Mouse (Mus musculus): ENCODE results near the gene Hadhb.
"Not testable (repeated sequence)": the region's sequence is repeated elsewhere in the genome, so short reads cannot be mapped to it uniquely, and the experiment has no call there.

Hadhb gene

DNA sequence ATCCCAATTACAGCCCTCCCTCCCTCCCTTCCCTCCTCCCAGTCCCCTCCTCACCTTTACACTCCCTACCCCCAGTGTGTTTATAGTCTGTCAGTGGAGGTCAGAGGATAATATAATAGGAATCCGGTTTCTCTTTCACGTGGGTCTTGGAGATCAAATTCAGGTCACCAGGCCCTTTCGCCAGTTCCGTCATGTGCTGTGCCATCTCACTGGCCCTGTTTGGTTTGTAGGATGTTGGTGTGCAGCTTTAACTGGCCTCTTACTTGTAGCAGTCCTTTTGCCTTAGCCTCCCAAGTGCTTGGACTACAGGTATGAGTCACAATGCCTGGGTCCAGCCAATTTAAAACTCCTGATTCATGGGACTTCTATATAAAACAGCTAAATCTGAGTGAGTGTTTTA, 20.8 kb downstream of the Hadhb start:
- no peak for DNase-seq (ENCODE audit: extremely low spot score)

DNA sequence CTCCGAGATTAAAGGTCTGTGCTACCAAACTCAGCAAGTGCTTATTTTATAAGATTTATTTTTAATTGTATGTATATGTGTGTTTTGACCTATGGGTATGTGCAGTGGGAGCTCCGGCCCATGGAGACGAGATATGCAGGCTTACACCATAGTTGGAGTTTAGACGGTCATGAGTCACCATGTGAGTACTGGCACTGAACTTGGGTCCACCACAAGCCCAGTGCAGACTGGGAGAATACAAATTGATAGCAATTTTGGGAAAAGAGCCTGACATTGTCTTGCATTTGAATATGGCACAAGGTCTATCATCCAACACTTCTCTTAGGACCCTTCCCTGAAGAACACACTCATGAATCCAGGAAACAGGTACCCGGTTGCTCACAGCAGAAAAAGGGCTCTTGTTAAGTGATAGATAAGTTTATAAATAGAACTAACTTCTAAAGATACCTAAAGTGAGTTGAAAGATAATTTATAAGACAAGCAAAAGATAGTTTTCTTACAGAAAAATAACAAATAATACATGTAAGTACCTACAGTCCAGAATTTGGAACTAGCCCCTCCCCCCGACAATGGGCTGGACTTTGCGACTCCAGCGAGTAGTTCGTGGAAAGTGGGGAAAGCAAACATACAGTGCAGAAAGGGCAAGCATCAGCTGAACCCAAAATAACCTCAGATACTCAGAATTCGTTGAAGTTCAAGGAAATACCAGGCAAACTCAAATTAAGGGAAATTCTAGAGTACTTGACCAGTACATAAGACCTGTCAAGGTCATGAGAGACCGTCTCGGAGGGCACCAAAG, 32.8 kb downstream of the Hadhb start:
- no peak for DNase-seq (ENCODE audit: extremely low spot score)

DNA sequence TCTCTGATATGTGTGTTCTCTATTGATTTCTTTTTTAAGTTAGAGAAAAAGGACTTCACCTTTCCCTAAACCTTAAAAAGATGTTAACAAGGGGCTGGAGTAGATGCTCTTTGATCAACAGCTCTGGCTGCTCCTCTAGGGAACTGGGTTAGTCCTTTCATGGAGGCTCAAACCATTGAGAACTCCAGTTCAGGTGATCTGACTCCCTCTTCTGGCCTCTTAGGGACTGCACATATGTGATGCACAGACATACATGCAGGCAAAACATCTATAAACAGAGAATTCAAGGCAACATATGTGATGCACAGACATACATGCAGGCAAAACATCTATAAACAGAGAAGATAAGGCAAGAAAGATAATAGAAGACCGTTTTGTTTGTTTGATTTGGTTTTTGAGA, 37.4 kb downstream of the Hadhb start:
- no peak for DNase-seq (ENCODE audit: extremely low spot score)

DNA sequence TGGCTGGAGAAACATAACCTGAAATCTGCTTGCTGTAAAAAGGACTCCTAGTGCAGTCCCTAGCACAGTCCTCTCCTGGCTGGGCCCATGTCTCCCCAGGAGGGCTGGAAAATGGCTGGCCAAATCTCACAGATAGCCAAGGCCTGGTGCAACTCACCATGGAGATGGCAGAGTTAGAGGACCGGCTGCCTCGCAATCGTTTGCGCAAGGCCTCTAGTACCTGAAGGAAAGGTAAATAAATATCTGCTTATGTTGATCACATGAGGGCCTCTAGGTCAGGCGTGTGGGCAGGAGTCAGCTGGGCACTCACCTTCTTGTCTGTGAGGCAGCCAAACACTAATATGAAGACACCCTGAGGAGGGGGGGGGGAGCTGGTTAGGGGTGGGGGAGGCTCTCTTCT, 40.3 kb downstream of the Hadhb start:
- DNase-seq (ENCODE audit: extremely low spot score) = no peak

DNA sequence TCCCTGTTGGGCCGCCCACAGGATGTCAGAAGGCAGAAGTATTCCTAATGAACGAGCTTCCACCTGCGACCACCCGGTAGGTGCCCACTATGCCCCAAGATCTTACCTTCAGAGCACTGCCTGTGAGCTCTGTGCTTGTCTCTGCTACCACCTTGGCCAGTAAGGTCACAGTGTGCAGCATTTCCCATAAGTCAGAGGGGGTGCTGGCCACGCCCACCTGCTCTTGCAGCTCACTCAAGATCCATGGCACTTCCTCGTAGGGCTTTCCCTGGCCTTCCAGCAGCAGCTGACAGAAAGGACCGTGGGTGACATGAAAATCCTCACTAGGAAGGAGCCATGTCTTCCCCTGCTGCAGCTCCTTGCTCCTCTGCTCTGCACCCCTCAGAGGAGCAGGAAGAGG, 43.2 kb downstream of the Hadhb start:
- no peak for DNase-seq (ENCODE audit: extremely low spot score)

DNA sequence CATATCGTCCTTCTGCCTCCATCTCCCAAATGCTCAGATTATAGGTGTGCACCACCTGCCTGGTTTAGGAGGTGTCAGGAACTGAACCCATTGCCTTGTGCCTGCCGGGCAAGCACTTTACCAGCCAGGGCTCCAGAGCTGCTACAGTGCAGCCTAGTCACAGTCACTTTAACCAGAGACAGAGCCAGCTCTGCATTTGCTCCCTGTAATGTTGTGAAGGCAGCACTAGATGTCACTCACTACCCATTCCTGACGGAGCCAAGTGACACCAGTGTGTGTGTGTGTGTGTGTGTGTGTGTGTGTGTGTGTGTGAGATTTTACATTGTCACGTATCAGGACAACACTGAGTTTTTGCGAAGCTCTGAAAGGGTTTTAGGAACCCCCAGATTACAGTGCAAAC, 46.5 kb downstream of the Hadhb start:
- DNase-seq (ENCODE audit: extremely low spot score) = peak; percentile 8

DNA sequence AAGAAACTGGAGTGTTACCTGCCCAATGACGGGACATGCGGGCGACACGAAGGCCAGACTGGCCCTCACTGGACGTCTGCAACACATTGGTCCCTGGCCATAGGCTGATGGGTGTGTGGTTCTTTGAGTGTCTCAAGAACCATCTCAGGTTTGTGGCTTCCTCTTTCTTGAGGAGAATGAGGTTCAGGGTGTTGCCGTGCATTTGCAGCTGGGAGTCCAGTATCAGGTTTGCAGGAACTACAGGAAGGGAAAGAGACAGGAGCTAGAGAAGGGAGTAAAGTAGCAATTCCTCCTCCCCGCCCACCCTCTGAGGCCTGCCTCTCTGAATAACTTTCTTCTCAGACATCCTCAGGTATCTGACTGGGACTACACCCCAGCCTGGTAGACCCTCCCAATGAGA, 47.2 kb downstream of the Hadhb start:
- no peak for DNase-seq (ENCODE audit: extremely low spot score)

DNA sequence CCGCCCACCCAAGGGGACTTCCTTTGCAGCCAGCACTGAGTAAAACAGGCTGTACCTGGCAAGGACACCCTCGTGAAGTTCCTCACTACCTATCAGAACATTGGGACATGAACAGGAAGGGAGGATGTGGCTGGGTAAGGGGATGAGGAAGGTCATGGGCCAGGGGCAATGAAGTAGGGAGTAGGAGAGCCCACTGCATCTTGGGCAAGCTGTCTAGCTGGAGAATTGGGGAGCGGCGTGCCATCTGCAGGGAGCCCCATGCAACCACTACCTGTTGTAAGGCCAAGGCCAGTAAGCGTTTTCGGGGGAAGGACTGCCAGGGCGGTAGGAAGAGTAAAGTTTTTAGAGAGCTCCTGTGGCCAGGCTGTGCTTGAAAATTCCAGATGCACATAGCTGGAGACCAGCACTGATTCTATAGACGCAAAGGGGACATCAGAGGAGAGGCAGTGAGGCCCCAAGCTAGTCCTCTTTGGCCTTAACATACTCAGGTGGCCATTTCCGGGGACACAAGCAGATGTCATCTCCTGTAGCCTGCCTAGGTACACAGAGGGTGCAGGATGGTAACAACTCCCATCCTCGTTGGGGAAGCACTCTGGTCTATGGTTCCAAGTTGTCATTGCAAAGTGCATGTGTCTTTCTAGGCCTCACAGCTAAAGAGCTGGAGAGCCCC, 48.3 kb downstream of the Hadhb start:
- no peak for DNase-seq (ENCODE audit: extremely low spot score)

DNA sequence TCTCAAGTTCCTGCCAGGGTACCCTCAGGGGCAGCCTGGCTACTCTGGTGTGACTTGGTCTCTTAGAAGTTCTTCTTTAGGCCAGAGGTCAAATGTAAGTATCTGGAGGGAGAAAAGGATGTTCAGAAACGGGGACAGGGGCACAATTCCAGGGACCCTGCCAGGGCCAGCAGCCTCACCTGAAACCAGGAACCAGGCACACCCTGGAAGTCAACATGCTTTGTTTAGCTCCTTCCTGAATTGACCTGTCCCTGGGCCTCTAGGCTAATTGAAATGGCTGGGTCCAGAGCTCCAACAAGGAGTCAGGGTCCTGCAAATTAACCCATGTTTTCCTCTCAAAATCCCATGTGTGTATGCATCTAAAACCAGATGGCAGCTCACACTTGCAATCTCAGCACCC, 49.4 kb downstream of the Hadhb start:
- DNase-seq (ENCODE audit: extremely low spot score) = no peak

DNA sequence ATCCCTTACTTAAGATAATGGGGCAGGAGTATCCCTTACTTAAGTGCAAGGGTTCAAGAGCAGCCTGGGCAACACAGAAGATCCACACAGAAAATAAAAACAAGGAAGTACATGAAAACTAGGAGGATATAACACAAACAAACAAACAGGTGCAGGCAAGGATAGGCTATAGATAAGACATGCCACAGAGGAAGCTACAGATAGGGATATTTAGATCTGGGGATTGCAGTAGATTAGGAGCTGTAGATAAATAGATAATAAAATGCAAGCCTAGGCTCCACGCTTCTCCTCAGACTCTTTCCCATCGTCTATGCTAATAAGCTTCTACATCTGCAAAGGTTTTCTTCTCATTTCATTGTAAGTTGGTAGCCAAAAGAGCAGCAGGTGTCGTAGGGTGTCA, 50.0 kb downstream of the Hadhb start:
- no peak for DNase-seq (ENCODE audit: extremely low spot score)

DNA sequence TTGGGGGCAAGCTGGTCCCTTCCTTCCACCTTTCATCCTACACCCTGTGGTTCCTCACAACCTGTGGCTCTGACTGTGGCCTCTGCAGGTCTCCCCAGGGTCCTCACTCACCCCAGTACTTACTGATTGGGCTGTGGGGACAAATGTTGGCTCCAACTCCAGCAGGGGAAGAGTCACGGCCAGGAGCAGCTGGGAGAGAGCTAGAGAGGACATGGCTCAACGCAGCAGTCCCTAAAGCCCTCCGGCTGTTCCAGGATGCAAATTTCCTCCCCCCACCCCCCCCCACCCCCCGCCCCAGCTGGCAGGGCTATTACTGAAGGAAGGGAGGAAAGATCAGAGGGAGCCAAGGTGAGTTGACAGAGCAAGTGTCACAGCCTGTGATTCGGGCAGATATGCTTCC, 50.4 kb downstream of the Hadhb start, which contains the start of gene Adgrf3:
Adgrf3 (minus strand) TSS at position 230 of the 400 bp plus-strand sequence.
- DNase-seq (ENCODE audit: extremely low spot score) = no peak

DNA sequence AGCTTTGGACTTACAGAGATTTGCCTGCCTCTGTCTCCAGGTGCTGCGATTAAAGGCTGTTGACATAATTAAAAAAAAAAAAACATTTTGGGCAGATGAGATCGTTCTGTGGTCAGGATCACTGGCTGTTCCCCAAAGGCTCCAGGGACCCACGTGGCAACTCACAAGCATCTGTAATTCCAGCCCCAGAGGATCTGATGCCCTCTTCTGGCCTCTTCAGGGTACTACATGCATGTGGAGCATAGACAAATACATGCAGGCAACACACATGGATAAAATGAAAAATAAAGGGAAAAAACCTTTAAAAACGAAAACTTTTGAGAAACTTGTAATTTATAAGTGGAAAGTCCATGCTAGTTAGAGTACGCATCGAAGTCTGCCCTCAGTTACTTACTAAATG, 52.2 kb downstream of the Hadhb start:
- DNase-seq (ENCODE audit: extremely low spot score) = peak; percentile 29

DNA sequence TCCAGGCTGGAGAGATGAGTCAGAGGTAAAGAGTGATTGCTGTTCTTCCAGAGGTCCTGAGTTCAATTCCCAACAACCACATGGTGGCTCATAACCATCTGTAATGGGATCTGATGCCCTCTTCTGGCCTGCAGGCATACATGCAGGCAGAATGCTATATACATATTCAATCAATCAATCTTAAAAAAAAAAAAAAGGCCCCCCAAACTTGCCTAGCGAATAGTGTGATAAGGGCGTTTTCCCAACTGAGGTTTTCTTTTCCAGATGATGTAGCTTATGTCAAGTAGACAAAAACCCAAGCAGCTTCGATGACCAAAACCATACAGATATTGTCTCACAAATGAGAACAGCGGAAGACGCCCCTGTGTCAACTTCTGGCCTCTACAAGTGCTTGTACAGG, 55.7 kb downstream of the Hadhb start:
- DNase-seq (ENCODE audit: extremely low spot score) = not testable (repeated sequence)

DNA sequence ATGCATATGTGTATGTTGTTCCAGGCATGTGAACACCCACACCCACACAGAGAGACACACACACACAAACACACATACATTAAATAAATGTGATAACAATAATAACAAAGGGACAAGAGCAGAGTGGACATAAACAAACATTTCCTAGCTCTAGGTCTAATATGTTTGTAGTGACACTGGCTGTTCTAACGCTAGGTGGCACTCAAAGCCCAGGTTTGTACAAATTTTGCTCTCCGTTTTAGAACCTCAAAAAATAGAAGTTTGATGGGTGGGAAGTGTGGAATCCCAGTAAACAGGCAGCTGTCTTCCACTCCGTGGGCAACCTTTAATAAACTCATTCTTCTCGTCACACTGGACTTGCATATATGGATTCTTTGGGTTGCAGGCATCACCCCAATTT, 59.8 kb downstream of the Hadhb start:
- peak; percentile 56 for DNase-seq (ENCODE audit: extremely low spot score)

DNA sequence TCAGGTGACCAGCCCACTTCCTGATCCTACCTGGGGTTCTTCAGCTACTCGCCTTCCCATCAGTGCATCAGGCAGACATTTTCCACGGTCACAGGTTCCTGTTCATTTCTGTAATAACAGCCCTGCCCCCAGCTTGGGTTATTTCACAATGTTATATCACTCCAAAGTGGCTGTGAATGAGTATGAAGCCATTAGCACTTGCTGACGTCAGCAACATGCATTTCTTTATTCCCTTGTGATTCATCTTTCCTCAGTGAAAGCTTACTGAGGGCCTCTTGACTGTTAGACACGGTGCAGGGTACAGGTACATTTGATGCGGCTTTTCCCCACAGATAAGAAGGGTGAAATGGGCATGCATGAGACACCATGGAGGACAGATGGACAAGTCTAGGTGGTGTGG, 60.9 kb downstream of the Hadhb start:
- no peak for DNase-seq (ENCODE audit: extremely low spot score)

DNA sequence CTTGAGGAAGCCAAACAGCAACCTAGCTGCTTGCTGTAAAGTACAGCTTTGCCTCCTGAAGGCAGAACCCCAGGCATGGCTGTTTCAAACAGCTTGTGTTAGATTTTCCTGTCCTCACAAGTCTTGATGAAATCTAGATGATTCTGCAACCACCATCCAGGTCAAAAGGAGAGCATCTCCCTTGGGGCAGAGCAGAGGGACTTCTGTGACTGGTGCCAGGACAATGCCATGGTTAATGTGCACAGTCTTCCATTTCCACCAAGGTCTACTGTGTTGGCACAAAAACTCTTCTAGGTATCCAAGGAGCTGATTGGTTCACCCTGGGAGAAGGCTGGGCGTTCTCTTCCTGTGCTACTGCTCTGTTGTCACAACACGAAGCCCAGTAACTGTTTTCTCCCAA, 64.7 kb downstream of the Hadhb start:
- no peak for DNase-seq (ENCODE audit: extremely low spot score)

DNA sequence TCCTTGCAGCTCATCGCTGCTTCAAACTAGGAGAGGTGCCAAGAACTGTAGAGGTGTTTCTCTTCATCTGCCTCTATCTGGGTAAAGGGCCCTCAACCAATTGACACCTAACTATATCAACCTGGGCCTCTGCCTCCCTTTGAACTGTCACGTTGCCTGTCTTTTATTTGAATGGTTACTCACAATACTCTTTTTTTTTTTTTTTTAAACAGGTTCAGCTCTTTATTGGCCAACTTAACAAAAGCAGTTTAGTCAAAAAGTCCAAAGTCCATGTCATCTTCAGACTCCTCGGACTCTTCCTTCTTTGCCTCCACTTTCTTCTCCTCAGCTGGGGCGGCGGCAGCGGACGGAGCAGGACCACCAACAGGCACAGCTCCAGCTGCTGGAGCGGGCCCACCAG, 65.6 kb downstream of the Hadhb start:
- no peak for DNase-seq (ENCODE audit: extremely low spot score)

DNA sequence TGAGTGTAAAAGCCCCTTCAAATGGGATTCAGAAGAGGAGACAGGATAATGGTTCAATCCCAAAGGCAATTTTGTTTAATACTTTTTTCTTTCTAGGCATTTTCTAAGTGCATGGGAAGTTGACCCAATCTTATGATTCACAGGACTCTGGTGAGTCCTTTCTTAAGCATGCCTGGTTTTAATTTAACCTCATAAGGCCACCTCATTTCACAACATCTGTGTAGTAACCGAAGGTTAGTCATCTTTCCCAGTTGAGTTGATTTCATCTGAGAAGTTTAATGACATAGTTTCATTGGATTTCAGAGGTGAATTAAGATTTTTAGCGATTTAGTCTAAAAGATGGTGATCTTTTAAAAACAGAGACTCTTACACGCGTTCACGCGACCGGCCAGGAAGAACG, 67.6 kb downstream of the Hadhb start:
- no peak for DNase-seq (ENCODE audit: extremely low spot score)

DNA sequence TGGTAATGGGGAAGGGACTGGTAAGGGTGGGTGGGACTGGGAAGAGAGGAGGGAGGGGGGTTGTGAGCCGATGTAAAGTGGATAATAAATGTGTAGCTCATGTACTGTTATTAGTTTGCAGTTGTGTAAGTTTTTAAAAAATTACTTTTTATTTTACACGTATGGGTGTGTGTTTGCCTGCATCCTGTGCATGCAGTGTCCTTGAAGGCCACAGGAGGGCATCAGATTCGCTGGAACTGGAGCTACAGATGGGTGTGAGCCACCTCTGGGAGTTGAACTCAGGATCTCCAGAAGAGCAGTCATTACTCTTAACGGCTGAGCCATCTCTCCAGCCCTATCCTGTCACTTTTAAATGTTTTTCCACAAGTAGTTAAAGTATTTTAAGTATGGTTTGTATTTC, 75.9 kb downstream of the Hadhb start:
- DNase-seq (ENCODE audit: extremely low spot score) = no peak

DNA sequence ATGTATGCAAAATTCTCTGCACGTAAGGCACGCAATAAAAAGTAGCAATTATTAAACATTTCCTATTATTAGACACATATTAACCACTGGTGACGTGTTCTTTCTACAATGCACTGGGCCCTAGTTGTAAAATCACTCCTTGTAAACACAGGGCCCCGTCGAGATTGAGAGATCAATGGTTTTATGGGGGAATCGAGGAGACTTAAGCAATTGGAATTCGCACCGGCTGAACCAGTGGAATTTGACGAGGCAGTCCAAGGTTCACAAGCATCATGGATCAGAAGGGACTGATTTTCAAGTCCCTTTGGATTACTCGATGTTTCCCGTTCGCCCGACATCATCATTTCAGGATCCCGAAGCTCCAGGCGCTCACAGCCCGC, 76.8 kb downstream of the Hadhb start:
- no peak for DNase-seq (ENCODE audit: extremely low spot score)

DNA sequence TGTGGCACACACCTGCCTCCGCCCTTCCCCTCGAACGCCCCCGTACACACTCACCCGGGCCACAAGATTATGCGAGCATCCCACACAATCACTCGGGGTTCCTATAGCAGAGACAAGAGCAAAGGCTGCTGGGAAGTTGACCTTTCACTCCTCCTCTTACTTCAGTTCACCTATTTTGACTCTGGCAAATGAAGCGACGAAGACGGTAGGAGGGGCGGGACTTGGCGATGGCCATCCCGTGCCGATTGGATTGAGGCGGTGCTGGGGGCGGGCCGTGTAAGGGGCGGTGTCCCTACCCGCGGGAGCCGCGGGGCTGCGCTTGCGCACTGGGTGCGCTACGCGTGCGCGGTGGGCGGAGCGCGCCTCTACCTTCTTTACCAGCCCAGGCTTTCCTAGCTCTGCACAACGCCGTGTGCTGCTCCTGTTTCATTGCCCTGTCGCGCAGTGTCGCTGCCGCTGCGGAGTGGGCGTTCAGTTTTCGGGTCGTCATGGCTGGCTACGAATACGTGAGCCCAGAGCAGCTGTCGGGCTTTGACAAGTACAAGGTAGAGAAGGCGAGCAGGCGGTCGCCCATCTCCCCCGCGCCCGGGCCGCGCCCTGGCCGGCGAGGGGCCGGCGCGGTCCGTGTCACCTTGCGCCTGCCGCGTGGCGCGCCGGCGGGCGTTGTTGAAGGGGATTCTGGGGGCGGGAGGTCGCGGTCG, 77.4 kb downstream of the Hadhb start, which contains the start of gene Selenoi:
Selenoi (plus strand) TSS at position 311 of the 701 bp plus-strand sequence.
- peak; percentile 98 for DNase-seq (ENCODE audit: extremely low spot score)

DNA sequence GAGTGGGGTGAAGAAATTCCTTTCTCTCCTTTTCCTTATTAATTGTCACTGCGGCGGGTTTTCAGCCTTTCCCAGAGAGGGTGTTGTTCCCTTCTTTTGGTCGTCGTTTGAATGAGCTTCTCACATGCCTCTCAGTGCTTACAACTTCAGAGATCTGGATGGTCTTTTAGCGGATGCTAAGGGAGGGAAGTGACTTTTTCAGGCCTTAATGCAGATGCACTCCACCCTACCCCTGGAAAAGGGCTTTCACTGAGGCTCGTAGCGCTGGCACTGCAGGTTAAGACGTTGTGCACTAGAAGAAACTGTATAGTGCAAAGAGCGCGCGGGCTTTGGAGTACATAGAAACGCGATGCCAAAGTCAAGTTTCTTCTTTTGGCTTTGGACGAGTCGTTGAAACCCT, 78.0 kb downstream of the Hadhb start:
- no peak for DNase-seq (ENCODE audit: extremely low spot score)

DNA sequence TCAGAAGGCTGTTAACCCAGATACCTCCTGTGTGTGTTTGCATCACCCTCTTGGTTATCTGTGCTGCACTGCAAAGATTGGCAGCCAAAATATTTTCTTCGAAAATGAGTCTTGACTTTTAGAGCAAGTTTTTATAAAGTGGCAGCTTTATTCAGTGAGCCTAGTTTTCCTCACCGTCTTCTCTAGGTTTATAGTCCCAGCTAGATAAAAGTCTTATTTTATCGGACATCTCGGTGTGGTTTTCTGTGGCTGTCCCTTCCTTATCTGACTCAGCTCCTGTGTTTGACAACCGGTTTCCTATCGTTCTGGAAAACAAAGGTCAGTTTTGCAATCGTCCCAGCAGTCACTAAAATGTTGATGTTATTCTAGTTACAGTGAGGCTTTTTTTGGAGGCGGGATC, 78.9 kb downstream of the Hadhb start:
- DNase-seq (ENCODE audit: extremely low spot score) = no peak
